Mouse (Mus musculus): Measurements from ENCODE around the gene Itpkb. TPM values are rescaled to one million over a fixed set of nuclear protein-coding genes. Genes with fewer than 3 reads are reported as not detected.

The Itpkb gene
- polyA plus RNA-seq, 1 experiment from 2014 or later, result 7.7 TPM

DNA sequence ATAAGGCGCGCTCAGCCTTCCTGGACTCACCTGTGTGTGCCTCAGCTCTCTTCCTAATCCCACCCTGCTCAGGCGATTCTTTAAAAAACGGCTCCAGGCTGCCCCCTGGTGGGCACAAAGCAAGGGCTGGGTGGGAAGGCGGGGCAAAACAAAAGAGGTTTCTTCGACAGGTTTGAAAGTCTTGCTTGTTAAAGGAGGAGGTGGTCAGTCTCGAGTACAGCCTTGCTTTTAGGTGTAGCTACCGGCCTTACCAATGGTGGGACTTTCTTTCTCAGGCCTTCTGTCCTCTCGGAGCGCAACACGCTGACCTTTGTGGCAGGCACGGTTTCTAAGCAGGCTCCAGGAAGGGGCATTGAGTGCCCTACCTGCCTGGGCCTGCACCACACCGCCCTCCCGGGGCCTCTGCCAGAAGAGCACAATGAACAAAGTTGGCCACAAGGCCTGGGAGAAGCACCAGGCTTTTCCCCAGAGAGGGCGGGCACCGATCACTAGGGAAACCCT, 76.9 kb downstream of the Itpkb start:
- Histone ChIP-seq H3K36me3 (ENCODE audit: control insufficient read depth, insufficient read depth, low read length) (no peaks in the 10 kb centered on the region), H3K4me3 (ENCODE audit: low read length) (peak overlapping the region; percentile 12; the same call in 1 of the 2 replicates), H3K4me2 (replicated peaks; ENCODE audit: low read depth, low read length) (peak overlapping the region; percentile 38), H3K27me3 (ENCODE audit: control insufficient read depth, insufficient read depth, low read length) (no peaks in the 10 kb centered on the region), H3K9ac (ENCODE audit: low read depth, low read length) (peak overlapping the region; percentile 42; the same call in 1 of the 2 replicates), H3K4me1 (ENCODE audit: control insufficient read depth, insufficient read depth, low read length) (peaks cover 57% of the 10 kb centered on the region), H3K9me3 (ENCODE audit: control insufficient read depth, low read length) (no peaks in the 10 kb centered on the region), H3K27ac (ENCODE audit: low read depth, low read length) (peak overlapping the region; percentile 65; the same call in 1 of the 2 replicates)
- WGBS, result 9% methylated on average over 16 of the region's 16 CpGs
- ATAC-seq (ENCODE audit: low FRiP score, low TSS enrichment), result peak; percentile 61

DNA sequence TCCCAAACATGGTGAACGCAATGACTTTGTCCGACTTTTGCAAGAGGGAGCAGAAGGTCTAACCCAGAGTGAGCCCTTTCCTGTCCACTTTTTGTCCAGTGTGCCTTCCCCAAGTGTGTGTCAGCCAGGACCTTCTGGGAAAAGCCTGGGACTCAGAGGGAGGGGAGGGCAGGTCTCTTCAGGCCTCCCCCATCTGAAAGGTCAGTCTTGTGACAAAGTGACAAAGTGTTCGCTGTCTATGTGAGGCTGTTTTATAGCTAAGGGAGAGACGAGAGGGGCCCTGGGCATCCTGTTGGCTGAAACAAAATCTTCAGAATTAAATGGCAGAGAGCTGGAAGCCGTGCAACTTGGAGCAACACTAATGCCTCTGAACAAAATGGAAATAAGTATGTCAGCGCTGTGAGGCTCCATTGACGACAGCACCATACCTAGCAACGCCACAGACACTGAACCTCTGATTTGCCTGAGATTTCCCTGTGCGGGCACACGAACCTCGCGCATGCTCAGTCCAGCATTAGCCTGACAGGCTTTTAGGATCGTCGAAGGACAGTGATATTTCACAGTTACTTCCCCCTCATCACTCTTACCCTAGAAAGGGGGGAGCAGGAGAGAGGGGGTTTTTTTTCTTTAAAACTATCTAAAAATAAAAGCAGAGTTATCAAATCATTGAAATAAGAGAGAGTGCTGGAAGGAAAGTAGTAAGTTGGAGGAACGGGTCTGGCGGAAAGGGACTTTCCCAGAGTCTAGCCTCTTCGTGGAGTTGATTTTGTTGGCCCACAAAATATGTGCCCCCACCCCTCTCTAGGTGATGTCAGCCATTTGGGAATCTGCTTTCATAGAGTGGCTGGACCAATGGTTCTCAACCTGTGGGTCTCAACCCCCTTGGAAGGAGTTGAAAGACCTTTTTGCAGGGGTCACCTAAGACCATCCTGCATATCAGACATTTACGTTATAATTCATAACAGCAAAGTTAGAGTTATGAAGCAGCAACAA, 77.7 kb downstream of the Itpkb start:
- Histone ChIP-seq H3K36me3 (ENCODE audit: control insufficient read depth, insufficient read depth, low read length) (no peaks in the 10 kb centered on the region), H3K9ac (ENCODE audit: low read depth, low read length) (peak overlapping the region; percentile 42; the same call in 1 of the 2 replicates), H3K4me3 (ENCODE audit: low read length) (no peak overlapping the region), H3K27ac (ENCODE audit: low read depth, low read length) (peak overlapping the region; percentile 65; the same call in 1 of the 2 replicates), H3K9me3 (ENCODE audit: control insufficient read depth, low read length) (no peaks in the 10 kb centered on the region), H3K4me2 (replicated peaks; ENCODE audit: low read depth, low read length) (no peak overlapping the region; the same call in 1 of the 2 replicates), H3K27me3 (ENCODE audit: control insufficient read depth, insufficient read depth, low read length) (no peaks in the 10 kb centered on the region), H3K4me1 (ENCODE audit: control insufficient read depth, insufficient read depth, low read length) (peaks cover 56% of the 10 kb centered on the region)
- peak; percentile 14; the same call in 1 of the 2 replicates for ATAC-seq (ENCODE audit: low FRiP score, low TSS enrichment)
- WGBS, result 34% methylated on average over 18 of the region's 18 CpGs

DNA sequence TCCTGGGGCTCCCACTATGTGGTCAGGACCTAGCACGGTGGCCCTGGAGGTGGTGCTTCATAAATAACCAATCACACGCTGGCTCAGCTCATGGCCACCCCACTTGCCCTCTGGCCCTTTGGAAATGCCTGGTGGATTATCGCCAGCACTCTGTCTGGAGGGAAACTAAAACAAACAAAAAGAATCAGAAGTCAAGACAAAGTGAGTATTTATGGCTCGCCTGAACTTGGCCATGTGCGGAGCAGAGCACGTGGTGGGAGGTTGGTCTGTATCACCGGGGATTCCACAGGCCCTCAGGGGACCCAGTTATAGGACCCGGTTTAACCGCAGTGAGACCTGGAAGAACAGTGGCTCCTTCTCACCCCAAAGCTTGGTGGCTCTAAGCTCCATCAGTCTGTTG, 78.5 kb downstream of the Itpkb start:
- peaks cover 2% of the 10 kb centered on the region; the same call in 1 of the 2 replicates for H3K36me3 ChIP-seq (ENCODE audit: control insufficient read depth, insufficient read depth, low read length)
- H3K27ac ChIP-seq (ENCODE audit: low read depth, low read length), result no peak overlapping the region
- no peak for ATAC-seq (ENCODE audit: low FRiP score, low TSS enrichment)
- 22% methylated on average over 9 of the region's 9 CpGs for WGBS
- peaks cover 48% of the 10 kb centered on the region for H3K4me1 ChIP-seq (ENCODE audit: control insufficient read depth, insufficient read depth, low read length)
- H3K9ac ChIP-seq (ENCODE audit: low read depth, low read length), result no peak overlapping the region
- H3K4me3 ChIP-seq (ENCODE audit: low read length), result no peak overlapping the region
- no peaks in the 10 kb centered on the region for H3K27me3 ChIP-seq (ENCODE audit: control insufficient read depth, insufficient read depth, low read length)
- no peaks in the 10 kb centered on the region for H3K9me3 ChIP-seq (ENCODE audit: control insufficient read depth, low read length)
- H3K4me2 ChIP-seq (replicated peaks; ENCODE audit: low read depth, low read length), result no peak overlapping the region

DNA sequence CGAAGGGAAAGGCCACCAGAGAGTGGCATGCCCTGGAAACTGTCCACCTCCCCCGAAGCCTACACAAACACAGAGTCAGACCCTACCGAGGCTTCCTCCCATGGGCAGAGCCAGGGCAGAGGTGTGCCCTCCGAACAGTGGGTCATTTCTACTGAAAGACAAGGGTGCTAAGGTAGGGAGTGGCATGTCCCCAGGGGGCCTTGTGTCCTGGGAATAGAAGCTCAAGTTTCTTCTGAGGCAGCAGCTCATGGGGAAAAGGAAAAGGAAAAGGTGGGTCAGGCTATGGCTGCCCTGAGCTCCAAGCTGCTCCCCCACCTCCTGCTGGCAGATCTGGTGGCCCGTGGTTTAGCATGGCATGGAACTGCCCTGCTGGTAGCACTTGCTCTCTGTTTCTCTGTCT, 79.5 kb downstream of the Itpkb start:
- Histone ChIP-seq H3K27me3 (ENCODE audit: control insufficient read depth, insufficient read depth, low read length) (no peaks in the 10 kb centered on the region), H3K27ac (ENCODE audit: low read depth, low read length) (no peak overlapping the region), H3K4me1 (ENCODE audit: control insufficient read depth, insufficient read depth, low read length) (peaks cover 40% of the 10 kb centered on the region), H3K4me2 (replicated peaks; ENCODE audit: low read depth, low read length) (no peak overlapping the region), H3K9me3 (ENCODE audit: control insufficient read depth, low read length) (no peaks in the 10 kb centered on the region), H3K36me3 (ENCODE audit: control insufficient read depth, insufficient read depth, low read length) (peaks cover 7% of the 10 kb centered on the region; the same call in 1 of the 2 replicates), H3K9ac (ENCODE audit: low read depth, low read length) (no peak overlapping the region), H3K4me3 (ENCODE audit: low read length) (no peak overlapping the region)
- WGBS, result 49% methylated on average over 5 of the region's 5 CpGs
- no peak for ATAC-seq (ENCODE audit: low FRiP score, low TSS enrichment)

DNA sequence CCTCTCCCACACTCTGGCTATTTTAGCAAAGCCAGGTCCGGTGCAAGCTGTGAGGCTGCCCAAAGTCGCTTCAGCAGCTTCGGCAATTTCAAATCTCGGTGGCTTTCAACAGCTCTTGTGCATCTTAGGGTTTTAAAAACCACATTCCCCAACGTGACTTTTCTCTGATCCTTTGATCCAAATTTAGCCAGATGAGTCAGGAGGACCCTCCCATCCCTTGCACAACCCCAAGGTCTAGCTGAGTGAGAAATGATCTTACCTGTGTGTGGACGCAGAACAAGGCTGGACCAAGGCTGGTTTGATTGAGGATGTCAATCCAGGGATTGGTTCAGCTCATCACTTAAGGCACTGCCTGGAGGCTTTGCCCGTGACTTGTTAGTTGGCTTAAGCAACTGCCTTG, 80.0 kb downstream of the Itpkb start:
- H3K36me3 ChIP-seq (ENCODE audit: control insufficient read depth, insufficient read depth, low read length), result peaks cover 8% of the 10 kb centered on the region; the same call in 1 of the 2 replicates
- WGBS, result 70% methylated on average over 7 of the region's 7 CpGs
- H3K4me3 ChIP-seq (ENCODE audit: low read length), result no peak overlapping the region
- no peak overlapping the region for H3K9ac ChIP-seq (ENCODE audit: low read depth, low read length)
- ATAC-seq (ENCODE audit: low FRiP score, low TSS enrichment), result no peak
- peaks cover 36% of the 10 kb centered on the region for H3K4me1 ChIP-seq (ENCODE audit: control insufficient read depth, insufficient read depth, low read length)
- H3K27ac ChIP-seq (ENCODE audit: low read depth, low read length), result no peak overlapping the region
- H3K9me3 ChIP-seq (ENCODE audit: control insufficient read depth, low read length), result no peaks in the 10 kb centered on the region
- no peak overlapping the region for H3K4me2 ChIP-seq (replicated peaks; ENCODE audit: low read depth, low read length)
- H3K27me3 ChIP-seq (ENCODE audit: control insufficient read depth, insufficient read depth, low read length), result no peaks in the 10 kb centered on the region

DNA sequence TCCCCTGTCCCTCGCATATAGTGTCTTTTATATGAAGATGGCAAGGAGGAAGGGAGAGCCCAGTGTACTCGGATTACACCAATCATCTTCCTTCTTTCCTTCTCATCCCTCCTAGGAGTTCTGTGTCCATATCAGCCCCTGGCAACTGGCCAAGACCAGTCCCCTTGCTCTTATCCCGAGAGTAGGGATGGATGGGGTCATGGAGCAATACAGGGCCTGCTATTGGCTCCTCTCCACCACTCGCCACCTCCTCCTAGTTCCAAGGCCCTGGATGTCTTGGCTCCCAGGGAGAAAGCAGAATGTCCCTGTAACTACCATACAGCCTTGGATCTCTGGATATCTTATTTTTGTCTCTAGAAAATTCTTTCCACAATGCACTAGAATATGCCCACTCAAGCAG, 84.8 kb downstream of the Itpkb start:
- H3K27ac ChIP-seq (ENCODE audit: low read depth, low read length), result no peak overlapping the region
- H3K27me3 ChIP-seq (ENCODE audit: control insufficient read depth, insufficient read depth, low read length), result no peaks in the 10 kb centered on the region
- H3K4me3 ChIP-seq (ENCODE audit: low read length), result no peak overlapping the region
- H3K9me3 ChIP-seq (ENCODE audit: control insufficient read depth, low read length), result no peaks in the 10 kb centered on the region
- peaks cover 32% of the 10 kb centered on the region; the same call in 1 of the 2 replicates for H3K36me3 ChIP-seq (ENCODE audit: control insufficient read depth, insufficient read depth, low read length)
- WGBS, result 44% methylated on average over 4 of the region's 4 CpGs
- H3K9ac ChIP-seq (ENCODE audit: low read depth, low read length), result no peak overlapping the region
- ATAC-seq (ENCODE audit: low FRiP score, low TSS enrichment), result 0 out of 2 replicates have a peak, but pooled peaks have one; percentile 33
- H3K4me2 ChIP-seq (replicated peaks; ENCODE audit: low read depth, low read length), result no peak overlapping the region
- H3K4me1 ChIP-seq (ENCODE audit: control insufficient read depth, insufficient read depth, low read length), result peaks cover 8% of the 10 kb centered on the region; the same call in 1 of the 2 replicates

DNA sequence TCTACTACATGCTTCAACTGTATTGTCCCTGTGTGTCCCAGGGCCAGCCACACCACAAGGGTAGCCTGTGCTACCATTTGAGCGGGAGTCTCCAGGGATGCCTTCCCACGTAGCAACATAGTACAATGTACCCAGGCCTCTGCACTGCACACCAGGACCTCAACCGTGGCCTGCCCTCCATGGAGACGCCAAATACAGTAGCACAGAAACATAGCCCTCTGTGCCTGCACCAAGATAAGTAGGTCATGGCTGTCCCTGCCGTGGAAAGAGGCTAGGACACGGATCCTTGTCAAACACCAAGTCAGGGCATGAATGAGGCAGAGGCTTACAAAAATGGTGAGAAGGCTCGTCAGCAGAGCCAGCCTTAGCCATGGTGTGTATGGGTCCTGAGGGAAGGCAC, 85.6 kb downstream of the Itpkb start:
- Histone ChIP-seq H3K9me3 (ENCODE audit: control insufficient read depth, low read length) (no peaks in the 10 kb centered on the region), H3K27me3 (ENCODE audit: control insufficient read depth, insufficient read depth, low read length) (no peaks in the 10 kb centered on the region), H3K27ac (ENCODE audit: low read depth, low read length) (no peak overlapping the region), H3K4me1 (ENCODE audit: control insufficient read depth, insufficient read depth, low read length) (peaks cover 11% of the 10 kb centered on the region; the same call in 1 of the 2 replicates), H3K36me3 (ENCODE audit: control insufficient read depth, insufficient read depth, low read length) (peaks cover 32% of the 10 kb centered on the region; the same call in 1 of the 2 replicates), H3K4me2 (replicated peaks; ENCODE audit: low read depth, low read length) (no peak overlapping the region), H3K9ac (ENCODE audit: low read depth, low read length) (no peak overlapping the region), H3K4me3 (ENCODE audit: low read length) (no peak overlapping the region)
- WGBS, result 90% methylated on average over 7 of the region's 7 CpGs
- no peak for ATAC-seq (ENCODE audit: low FRiP score, low TSS enrichment)

DNA sequence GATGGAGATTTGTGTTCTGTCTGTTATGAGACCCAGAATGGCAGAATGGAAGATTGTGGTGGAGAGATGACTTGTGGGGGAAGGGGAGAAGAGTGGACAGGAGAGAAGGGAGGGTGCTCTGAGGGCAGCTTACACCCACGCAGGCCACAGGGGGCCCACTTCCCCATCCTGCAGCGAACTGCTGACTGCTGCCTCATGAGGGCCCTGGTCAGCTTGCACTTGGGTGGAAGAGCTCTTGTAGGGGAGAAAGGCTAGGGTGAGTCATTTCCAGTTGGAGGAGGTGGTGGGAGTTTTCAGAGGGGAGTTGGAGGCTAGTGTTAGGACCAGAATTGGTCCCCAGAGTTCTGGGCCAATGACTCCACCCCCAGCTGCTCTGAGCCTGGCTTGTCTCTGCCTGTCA, 86.8 kb downstream of the Itpkb start:
- Histone ChIP-seq H3K4me1 (ENCODE audit: control insufficient read depth, insufficient read depth, low read length) (peaks cover 19% of the 10 kb centered on the region; the same call in 1 of the 2 replicates), H3K4me3 (ENCODE audit: low read length) (no peak overlapping the region), H3K9ac (ENCODE audit: low read depth, low read length) (no peak overlapping the region), H3K36me3 (ENCODE audit: control insufficient read depth, insufficient read depth, low read length) (peaks cover 32% of the 10 kb centered on the region; the same call in 1 of the 2 replicates), H3K4me2 (replicated peaks; ENCODE audit: low read depth, low read length) (no peak overlapping the region), H3K27ac (ENCODE audit: low read depth, low read length) (no peak overlapping the region), H3K27me3 (ENCODE audit: control insufficient read depth, insufficient read depth, low read length) (no peaks in the 10 kb centered on the region), H3K9me3 (ENCODE audit: control insufficient read depth, low read length) (no peaks in the 10 kb centered on the region)
- 16% methylated on average over 2 of the region's 2 CpGs for WGBS
- no peak for ATAC-seq (ENCODE audit: low FRiP score, low TSS enrichment)
